Mouse (Mus musculus) spleen, postnatal 14 days (tissue): ENCODE results near the gene Plcd1.

Source experiments
- DNase-seq, 2 experiments: peaks; one replicate each; pipeline ENCODE4 v3.0.0; 2021 to 2022; ENCODE audit warnings: low spot score in 2 of 2

The Plcd1 gene

GRCm38 (mm10) chr9:119091581-119092310 is 1.6 kb downstream of the Plcd1 start:
- DNase-seq: no peak

GRCm38 (mm10) chr9:119090462-119090861 is 2.8 kb downstream of the Plcd1 start:
- no peak for DNase-seq

GRCm38 (mm10) chr9:119089437-119089836 is 3.9 kb downstream of the Plcd1 start:
- DNase-seq: no peak

GRCm38 (mm10) chr9:119088148-119088801 is 5.0 kb downstream of the Plcd1 start:
- peak; percentile 58 to 66 for DNase-seq

GRCm38 (mm10) chr9:119087309-119087708 is 6.0 kb downstream of the Plcd1 start:
- no peak for DNase-seq

GRCm38 (mm10) chr9:119086451-119086850 is 6.9 kb downstream of the Plcd1 start:
- no peak for DNase-seq

- no peak for DNase-seq
Observed at GRCm38 (mm10) chr9:119083966-119084365, 9.3 kb downstream of the Plcd1 start.

GRCm38 (mm10) chr9:119082656-119083430 is 10.5 kb downstream of the Plcd1 start:
- no peak for DNase-seq

- no peak for DNase-seq
Observed at GRCm38 (mm10) chr9:119082039-119082438, 11.3 kb downstream of the Plcd1 start.

- no peak for DNase-seq
Observed at GRCm38 (mm10) chr9:119080040-119080675, 13.1 kb downstream of the Plcd1 start.

GRCm38 (mm10) chr9:119075685-119076084 is 17.6 kb downstream of the Plcd1 start:
- DNase-seq: no peak

- DNase-seq: no peak
Observed at GRCm38 (mm10) chr9:119073184-119073895, 20.0 kb downstream of the Plcd1 start.

GRCm38 (mm10) chr9:119071786-119072185 is 21.5 kb downstream of the Plcd1 start:
- no peak for DNase-seq

GRCm38 (mm10) chr9:119070173-119070825 is 23.0 kb downstream of the Plcd1 start:
- DNase-seq: no peak

- no peak for DNase-seq
Observed at GRCm38 (mm10) chr9:119068266-119068665, 25.0 kb downstream of the Plcd1 start.

GRCm38 (mm10) chr9:119067601-119068000 is 25.7 kb downstream of the Plcd1 start:
- peak in 1 of 2 experiments; percentile 52 for DNase-seq

- DNase-seq: no peak
Observed at GRCm38 (mm10) chr9:119064296-119064695, 29.0 kb downstream of the Plcd1 start.

- DNase-seq: no peak
Observed at GRCm38 (mm10) chr9:119063036-119063644, 30.2 kb downstream of the Plcd1 start.

- no peak for DNase-seq
Observed at GRCm38 (mm10) chr9:119060701-119061100, 32.6 kb downstream of the Plcd1 start.

GRCm38 (mm10) chr9:119058245-119058644 is 35.1 kb downstream of the Plcd1 start:
- no peak for DNase-seq
